ENCODE assay signal across 20 mouse cellular contexts in the genomic region with DNA sequence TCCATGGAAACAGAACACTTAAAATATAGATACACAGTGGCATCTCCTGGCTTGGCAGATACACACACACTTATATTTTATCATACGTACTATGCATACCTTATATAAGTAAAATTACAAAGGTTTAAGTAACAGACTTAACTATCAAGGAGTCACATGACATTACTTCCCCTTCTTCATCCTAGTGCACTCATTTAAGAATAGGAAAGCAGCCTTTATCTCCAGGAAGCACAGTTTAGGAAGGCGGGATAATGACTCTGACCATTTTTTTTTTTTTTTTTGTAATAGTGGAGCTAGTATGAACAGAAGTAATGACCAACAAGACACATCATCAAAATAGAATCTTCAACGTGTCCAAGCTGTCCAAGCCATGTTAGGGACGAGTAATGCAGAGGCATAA.
"Had no signal": no experiment of that assay in that cellular context is flagged by ENCODE, and none has a peak within 500 bp of the region (broad histone marks: within the 10 kb centered on the region; RNA-seq: fewer than 3 reads in every experiment).

No protein-coding gene starts in this region.

- H3K9ac ChIP-seq: liver, embryonic 15.5 days; lung, embryonic 14.5 days; midbrain, embryonic 12.5 days; neural tube, embryonic 13.5 days; neural tube, embryonic 15.5 days; stomach, embryonic 15.5 days had no signal

- H3K4me3 ChIP-seq: liver, embryonic 15.5 days; midbrain, embryonic 10.5 days; midbrain, embryonic 12.5 days; myocyte; neural tube, embryonic 13.5 days; neural tube, embryonic 15.5 days; stomach, embryonic 15.5 days had no signal

- H3K27ac ChIP-seq: liver, embryonic 15.5 days; midbrain, embryonic 10.5 days; midbrain, embryonic 12.5 days; neural tube, embryonic 13.5 days; neural tube, embryonic 15.5 days; stomach, embryonic 15.5 days; stomach, postnatal 0 days had no signal

- H3K4me1 ChIP-seq: liver, embryonic 15.5 days; midbrain, embryonic 10.5 days; midbrain, embryonic 12.5 days; neural tube, embryonic 13.5 days; neural tube, embryonic 15.5 days; stomach, embryonic 15.5 days had no signal

- H3K4me2 ChIP-seq: liver, embryonic 15.5 days; lung, embryonic 14.5 days; midbrain, embryonic 12.5 days; neural tube, embryonic 13.5 days; neural tube, embryonic 15.5 days; stomach, embryonic 15.5 days had no signal

- H3K27me3 ChIP-seq: liver, embryonic 15.5 days; midbrain, embryonic 12.5 days; neural tube, embryonic 13.5 days; neural tube, embryonic 15.5 days; stomach, embryonic 15.5 days had no signal

- DNase-seq: lung, adult 18-20 months; lung, embryonic 14.5 days; lung, postnatal 10 days; lung, postnatal 4 days; midbrain, embryonic 14.5 days; retina, postnatal 1 day; right cerebral cortex, adult 18-20 months; right cerebral cortex, postnatal 25 days; thymus, adult 2 months; thymus, postnatal 25 days; thymus, postnatal 4 days had no signal

- ATAC-seq: midbrain, embryonic 16.5 days had no signal
